Mouse (Mus musculus): Measurements from ENCODE around the gene Gm49366. TPM values are rescaled to one million over a fixed set of nuclear protein-coding genes. Genes with fewer than 3 reads are reported as not detected.

The Gm49366 gene
- polyA plus RNA-seq, 1 experiment from 2014 or later = not detected

DNA sequence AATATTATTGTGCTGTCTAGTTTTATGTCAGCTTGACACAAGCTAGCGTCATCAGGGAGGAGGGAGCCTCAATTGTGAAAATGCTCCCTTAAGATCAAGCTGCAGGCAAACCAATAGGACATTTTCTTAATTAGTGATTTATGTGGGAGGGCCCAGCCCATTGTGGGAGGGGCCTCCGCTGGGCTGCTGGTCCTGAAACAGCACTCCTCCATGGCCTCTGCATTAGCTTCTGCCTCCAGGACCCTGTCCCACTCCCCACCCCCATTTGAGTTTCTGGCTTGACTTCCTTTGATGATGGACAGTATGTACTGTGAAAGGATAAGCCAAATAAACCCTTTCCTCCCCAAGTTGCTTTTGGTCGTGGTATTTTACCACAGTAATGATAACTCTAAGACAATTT lies 68.3 kb downstream of the Gm49366 start:
- 76% methylated on average over 3 of the region's 3 CpGs for WGBS
- H3K27me3 ChIP-seq (ENCODE audit: low read depth, poor library complexity, severe bottlenecking) = 0 out of 2 replicates have a peak, but pooled peaks cover 2% of the 10 kb centered on the region
- H3K4me3 ChIP-seq = no peak overlapping the region
- no peak overlapping the region for H3K27ac ChIP-seq
- H3K9me3 ChIP-seq (replicated peaks) = no peaks in the 10 kb centered on the region
- no peak for DNase-seq (ENCODE audit: low spot score)
- H3K36me3 ChIP-seq = no peaks in the 10 kb centered on the region
- H3K4me1 ChIP-seq = no peaks in the 10 kb centered on the region

DNA sequence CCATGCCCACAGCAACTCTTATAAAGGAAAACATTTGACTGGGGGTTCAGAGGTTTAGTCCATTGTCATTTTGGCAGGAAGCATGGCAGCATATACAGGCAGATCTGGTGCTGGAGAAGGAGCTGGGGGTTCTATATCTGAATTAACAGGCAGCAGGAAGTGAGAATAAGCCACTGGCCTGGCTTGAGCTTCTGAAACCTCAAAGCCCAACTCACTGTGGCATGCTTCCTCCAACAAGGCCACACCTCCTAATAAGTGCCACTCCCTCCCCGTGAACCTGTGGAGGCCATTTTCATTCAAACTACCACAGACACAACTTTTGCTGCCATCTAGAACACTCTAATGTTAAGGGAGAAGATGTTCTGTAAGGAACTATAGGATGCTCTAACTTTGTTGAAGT lies 69.0 kb downstream of the Gm49366 start:
- DNase-seq (ENCODE audit: low spot score) = no peak
- 76% methylated on average over 1 of the region's 1 CpGs for WGBS
- H3K36me3 ChIP-seq = no peaks in the 10 kb centered on the region
- no peak overlapping the region for H3K27ac ChIP-seq
- no peaks in the 10 kb centered on the region for H3K9me3 ChIP-seq (replicated peaks)
- no peak overlapping the region for H3K4me3 ChIP-seq
- H3K27me3 ChIP-seq (ENCODE audit: low read depth, poor library complexity, severe bottlenecking) = no peaks in the 10 kb centered on the region
- H3K4me1 ChIP-seq = no peaks in the 10 kb centered on the region

Other genes starting within 250 kb of the Gm49366 start
- gene Numb, start 117.0 kb upstream of the Gm49366 start, polyA plus RNA-seq (2016; fragmentation: Nextera tagmentation; extraction: Ambion mirVana) = 32.7 and 37.4 TPM in 2 replicates
- gene Riox1, start 88.3 kb upstream of the Gm49366 start, polyA plus RNA-seq (2016; fragmentation: Nextera tagmentation; extraction: Ambion mirVana) = 18.5 and 21.9 TPM in 2 replicates
- not detected in 2 replicates for gene Heatr4, start 54.1 kb upstream of the Gm49366 start, polyA plus RNA-seq (2016; fragmentation: Nextera tagmentation; extraction: Ambion mirVana)
- 14.0 and 15.1 TPM in 2 replicates for gene Acot2, start 51.1 kb upstream of the Gm49366 start, polyA plus RNA-seq (2016; fragmentation: Nextera tagmentation; extraction: Ambion mirVana)
- gene Acot1, start 29.4 kb upstream of the Gm49366 start, polyA plus RNA-seq (2016; fragmentation: Nextera tagmentation; extraction: Ambion mirVana) = 20.9 and 27.7 TPM in 2 replicates
- gene Acot4, start 556 bp upstream of the Gm49366 start, polyA plus RNA-seq (2016; fragmentation: Nextera tagmentation; extraction: Ambion mirVana) = 0.15 and 0.16 TPM in 2 replicates
- gene Acot3, start 13.2 kb downstream of the Gm49366 start, polyA plus RNA-seq (2016; fragmentation: Nextera tagmentation; extraction: Ambion mirVana) = 0.26 and 0.28 TPM in 2 replicates
- not detected in 2 replicates for gene Acot5, start 30.4 kb downstream of the Gm49366 start, polyA plus RNA-seq (2016; fragmentation: Nextera tagmentation; extraction: Ambion mirVana)
- gene Acot6, start 61.7 kb downstream of the Gm49366 start, polyA plus RNA-seq (2016; fragmentation: Nextera tagmentation; extraction: Ambion mirVana) = 0.48 and 0.73 TPM in 2 replicates
- 3.7 and 4.9 TPM in 2 replicates for gene Dnal1, start 75.4 kb downstream of the Gm49366 start, polyA plus RNA-seq (2016; fragmentation: Nextera tagmentation; extraction: Ambion mirVana)
- gene Pnma1, start 109.6 kb downstream of the Gm49366 start, polyA plus RNA-seq (2016; fragmentation: Nextera tagmentation; extraction: Ambion mirVana) = 1.2 TPM in 2 replicates
- gene Elmsan1, start 179.9 kb downstream of the Gm49366 start, polyA plus RNA-seq (2016; fragmentation: Nextera tagmentation; extraction: Ambion mirVana) = 9.2 and 10.7 TPM in 2 replicates
- 12.9 and 14.6 TPM in 2 replicates for gene Ptgr2, start 246.3 kb downstream of the Gm49366 start, polyA plus RNA-seq (2016; fragmentation: Nextera tagmentation; extraction: Ambion mirVana)

Data from limb, embryonic 10.5 days (tissue).